Mouse (Mus musculus): ENCODE data around the gene Nkapd1.
A peak's percentile ranks its signal among the peaks of the same experiment; 100 is the strongest.
"Not testable (repeated sequence)": the region's sequence is repeated elsewhere in the genome, so short reads cannot be mapped to it uniquely, and the experiment has no call there.

Gene Nkapd1

DNA sequence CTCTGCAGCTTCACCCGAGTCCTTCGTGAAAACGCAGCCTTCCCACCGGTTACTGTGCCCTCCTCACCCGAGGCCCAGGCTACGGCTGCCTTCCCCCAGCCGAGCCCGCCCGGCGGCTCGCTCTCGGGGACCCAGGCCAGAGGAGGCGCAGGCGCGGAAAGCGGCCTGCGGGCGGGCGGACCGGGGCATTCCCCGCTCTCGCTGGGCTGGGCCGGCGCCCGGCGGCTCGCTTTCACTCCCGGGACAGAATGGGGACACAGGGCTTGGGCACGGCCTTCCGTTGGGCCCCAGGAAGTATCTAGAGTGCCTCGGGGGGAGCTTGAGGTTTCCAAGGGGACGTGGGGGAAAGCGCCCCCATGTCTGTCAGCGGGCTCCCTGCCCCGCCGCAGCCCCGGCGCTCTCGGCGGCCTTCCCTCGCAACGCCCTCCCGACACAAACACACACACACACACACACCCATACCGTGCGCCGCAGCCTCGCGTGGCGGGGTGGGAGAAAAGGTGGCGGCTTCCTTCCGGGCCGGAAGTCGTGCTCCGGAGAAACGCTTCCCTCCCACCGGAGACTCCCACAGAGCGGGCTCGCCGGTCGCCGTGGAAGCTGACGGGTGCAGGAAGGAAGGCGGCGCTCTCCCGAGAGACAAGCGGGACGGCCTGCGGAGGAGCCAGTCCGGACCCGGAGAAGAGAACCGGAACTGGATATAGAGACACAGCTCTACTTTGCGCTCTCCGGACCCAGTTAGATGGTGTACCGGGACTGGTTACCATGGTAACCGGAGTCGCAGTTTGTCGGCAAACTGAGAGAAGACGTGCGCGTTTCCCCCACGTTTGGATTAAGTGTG lies at the start of gene Nkapd1, which contains the start of gene Pih1d2:
Gene Nkapd1 (minus strand): TSS at position 699 of the 838 bp plus-strand sequence.
Gene Pih1d2 (plus strand): TSS at position 556 of the 838 bp plus-strand sequence.
- peak; percentile 86 for DNase-seq (ENCODE audit: low spot score)

DNA sequence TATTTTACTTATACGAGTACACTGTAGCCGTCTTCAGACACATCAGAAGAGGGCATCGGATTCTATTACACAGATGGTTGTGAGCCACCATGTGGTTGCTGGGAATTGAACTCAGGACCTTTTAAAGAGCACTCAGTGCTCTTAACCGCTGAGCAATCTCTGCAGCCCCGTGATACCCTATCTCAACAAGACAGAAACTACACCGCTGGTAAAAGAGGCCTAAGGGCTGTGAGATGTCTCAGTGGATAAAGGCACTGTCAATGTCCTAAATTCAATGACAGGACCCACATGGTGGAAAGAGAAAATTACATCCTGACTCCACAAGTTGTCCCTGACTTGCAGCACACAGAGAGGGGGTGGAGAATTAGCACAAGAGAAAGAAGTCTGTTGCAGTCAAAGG lies 49.2 kb upstream of the Nkapd1 start:
- DNase-seq (ENCODE audit: low spot score): no peak

DNA sequence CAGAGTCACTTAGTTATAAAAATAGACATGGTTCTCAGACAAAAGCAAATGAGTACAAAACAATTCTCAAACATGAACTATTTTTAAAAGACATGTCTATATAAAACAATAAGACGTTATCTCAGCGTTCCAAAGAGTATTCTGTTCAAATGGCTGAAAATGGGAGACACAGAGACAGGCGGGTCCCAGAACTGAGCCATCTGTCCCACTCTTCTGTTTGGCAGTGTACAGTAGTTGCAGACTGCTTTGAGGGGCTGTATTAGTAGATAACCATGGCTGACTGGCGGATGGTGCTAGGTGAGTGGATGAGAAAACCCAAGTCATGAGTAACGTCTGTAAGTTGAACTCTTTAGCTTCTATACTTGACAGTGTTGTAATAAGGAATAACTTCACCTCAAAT lies 47.6 kb upstream of the Nkapd1 start:
- no peak for DNase-seq (ENCODE audit: low spot score)

DNA sequence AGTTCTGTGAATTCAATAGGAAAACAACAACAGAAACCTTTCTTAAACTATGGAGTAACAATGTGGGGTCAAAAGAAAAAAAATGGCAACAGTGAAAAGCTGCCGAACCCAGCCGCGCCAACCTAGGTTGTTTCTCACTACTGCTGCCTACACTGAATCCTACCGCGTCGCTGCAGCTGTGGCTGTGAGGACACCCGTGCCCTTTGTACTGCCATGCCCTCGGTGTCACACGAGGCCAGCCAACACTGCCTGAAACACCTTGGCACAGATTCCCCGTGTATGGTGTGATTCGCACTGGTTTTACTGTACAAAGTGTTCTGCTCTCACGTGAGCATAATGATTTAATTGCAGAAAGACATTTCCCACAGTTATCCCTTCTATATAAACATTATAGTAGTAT lies 43.2 kb upstream of the Nkapd1 start:
- DNase-seq (ENCODE audit: low spot score): no peak

DNA sequence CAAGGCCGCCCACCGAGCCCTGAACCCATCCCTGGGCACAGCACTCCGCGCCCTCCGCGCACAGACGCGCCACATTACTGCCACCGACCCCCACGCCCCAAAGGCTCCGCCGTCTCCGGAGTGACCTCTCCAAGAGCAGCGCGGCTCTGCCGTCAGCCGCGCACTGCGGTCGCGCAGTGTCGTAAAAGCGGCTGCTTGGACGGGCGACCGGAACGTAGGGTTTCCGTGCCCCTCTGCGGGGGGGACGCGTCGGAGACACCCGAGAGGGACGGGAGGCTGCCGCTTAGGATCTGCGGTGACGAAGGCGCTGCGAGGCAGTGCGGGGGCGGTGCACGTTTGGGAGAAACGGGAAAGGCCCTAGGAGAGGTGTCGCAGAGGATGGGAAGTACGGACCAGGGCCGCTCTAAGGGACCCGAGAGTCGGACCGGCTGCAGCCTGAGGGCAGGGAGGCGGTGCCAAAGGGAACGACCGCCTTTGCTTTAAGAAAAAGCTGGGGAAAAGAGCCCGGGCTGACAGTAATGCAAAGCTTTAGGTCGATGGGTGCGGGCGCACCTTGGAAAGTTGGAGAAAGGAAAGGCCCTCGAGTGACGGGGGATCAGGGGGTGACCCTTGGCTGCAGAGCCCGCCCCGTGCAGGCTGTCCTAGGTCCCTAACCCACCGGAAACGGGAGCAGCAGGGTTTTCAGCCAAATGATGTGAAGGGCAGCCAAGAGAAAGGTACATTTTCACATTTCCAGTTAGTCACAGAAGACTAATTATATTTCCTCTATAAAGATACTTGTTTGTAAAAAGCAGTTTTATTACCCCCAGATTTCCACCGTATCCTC lies 42.3 kb upstream of the Nkapd1 start, which contains the start of gene Dlat:
Gene Dlat (minus strand): TSS at position 389 of the 826 bp plus-strand sequence.
- DNase-seq (ENCODE audit: low spot score): peak; percentile 81

DNA sequence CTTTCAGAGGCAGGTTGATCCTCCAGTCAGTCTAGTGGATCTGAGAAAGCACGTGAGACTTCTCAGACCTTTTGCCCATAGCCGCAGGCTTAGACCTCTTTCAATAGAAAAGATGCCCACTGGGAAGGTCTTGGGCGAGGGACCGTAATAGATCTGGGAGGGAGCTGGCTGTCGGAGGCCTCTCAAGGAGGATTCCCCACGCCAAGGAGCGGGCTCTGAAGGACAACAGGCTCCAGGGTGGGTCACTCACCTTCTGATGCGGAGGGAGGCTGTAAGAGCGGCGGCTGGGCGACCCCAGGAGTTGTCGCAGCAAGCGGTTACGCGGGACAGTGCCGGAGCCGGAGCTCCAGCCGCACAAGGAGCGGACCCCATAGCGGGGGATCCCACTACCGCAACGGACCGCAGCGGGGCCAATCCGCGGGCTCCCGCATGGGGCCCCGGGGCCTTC lies 41.7 kb upstream of the Nkapd1 start:
- DNase-seq (ENCODE audit: low spot score): peak; percentile 11

DNA sequence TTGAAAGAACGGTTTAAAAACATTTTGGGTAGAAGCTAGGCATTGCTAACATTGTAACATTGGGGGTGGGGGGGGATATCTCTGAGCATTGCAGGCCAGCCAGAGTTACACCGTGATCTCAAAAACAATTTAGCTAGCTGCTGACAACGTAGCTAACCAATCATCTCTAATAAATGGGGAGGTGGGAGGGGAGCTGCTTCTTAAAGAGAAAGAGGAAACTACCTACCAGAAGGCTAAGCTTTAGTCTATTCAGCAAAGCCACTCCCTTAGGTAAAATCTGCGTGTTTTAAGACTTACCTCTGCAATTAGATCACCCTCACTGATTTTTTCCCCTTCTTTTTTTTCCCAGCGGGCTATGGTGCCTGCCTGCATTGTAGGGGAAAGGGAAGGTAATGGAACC lies 41.1 kb upstream of the Nkapd1 start:
- no peak for DNase-seq (ENCODE audit: low spot score)

DNA sequence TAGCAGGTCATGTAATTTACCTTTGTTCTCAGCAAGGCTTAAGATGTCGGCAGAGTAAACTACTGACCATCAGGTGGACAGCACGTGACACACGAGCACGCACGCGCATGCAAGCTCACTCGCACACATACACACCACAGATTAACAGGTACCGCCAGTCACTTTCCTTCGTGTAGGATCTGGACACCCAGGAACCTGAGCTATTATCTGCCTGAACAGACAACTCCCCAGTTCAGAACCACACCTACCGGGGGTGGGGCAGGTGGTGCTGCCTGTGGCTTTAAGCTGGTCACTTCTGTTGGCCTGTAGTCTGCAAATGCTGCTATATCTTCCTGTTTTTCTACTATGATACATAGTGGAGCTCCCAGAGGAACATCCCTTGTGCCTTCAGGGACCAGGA lies 33.2 kb upstream of the Nkapd1 start:
- DNase-seq (ENCODE audit: low spot score): no peak

DNA sequence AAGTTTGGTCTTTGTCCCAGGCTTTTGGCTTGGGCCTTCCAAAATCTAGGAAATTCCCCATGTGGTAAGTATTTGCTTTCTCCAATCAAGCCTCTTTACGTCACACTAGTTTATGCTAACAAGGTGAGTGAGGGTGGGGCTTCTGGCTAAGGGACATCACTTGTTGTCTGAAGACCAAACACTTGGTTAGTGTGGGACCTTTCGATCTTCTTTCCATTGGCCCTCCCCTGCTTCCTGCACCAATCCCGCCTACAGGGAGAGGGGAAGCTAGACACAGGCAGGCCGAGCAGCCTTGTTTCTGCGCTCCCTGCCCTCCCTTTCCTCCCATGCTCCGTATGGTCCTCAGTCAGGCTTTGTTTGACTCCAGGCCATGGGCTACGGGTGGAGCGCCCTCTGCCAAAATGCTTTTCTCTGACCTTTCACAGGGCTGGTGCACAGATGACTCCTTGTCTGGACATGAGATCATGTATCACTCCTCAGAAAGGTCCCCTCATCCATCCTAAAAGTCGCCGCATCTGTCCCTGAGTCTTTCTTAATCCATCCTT lies 29.6 kb upstream of the Nkapd1 start:
- DNase-seq (ENCODE audit: low spot score): no peak

DNA sequence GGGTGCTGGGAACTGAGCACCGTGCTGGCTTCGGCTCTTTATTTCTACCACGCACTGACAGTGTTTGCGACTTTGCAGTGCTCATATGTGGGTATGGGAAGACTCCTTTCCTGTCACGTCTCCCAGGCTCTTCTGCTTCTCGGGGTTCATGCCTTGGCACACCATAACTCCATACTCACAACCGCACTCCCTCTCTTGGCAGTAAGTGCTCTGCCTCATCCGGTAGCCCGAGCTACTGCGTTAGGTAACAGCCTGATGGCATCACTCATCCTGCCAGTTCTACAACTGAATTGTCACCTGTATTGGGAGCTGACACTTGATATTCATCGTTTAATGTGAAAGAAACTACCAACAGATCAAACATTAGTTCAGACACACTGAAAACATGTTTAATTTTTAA lies 17.0 kb upstream of the Nkapd1 start:
- no peak for DNase-seq (ENCODE audit: low spot score)

DNA sequence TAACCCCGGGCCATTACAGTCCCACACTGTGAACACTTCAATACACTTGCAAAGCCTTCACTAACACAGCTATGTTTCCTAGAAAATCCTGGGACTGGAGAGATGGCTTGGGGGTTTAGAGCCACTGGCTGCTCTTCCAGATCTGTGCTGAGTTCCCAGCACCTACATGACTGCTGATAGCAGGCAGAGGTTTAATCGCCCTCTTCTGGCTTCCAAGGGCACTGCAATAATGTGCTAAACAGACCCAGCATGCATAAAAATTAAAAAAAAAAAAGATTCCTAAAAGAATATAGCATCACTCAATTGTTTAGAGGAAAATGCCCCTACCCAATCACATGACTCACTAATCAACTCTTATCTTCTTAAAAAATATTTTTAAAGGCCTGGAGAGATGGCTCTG lies 15.8 kb upstream of the Nkapd1 start:
- no peak for DNase-seq (ENCODE audit: low spot score)

DNA sequence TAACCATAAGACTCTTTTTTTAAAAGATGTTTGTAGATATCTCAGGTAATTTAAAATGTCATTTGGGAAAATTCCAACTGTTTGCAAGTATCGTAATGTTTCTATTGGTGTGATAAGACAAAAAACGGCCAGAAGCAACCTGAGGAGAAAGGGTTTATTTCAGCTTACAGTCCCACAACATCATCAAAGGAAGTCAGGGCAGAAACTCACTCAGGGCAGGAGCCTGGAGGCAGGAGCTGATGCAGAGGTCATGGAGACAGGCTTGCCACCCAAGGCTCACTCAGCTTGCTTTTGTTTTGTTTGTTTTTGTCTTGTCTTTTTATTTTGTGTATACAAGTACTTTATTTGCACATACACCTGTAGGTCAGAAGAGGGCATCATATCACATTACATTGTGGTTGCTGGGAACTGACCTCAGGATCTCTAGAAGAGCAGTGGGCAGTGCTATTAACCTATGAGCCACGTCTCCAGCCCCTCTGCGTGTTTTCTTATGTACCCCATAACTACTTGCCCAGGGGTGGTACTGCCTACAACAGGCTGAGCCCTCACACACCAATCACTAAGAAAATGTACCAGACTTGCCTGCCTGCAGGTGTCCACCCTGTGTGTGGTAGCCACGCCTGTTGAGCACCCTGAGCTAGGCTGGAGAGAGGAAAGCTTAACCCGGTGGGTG lies 14.9 kb upstream of the Nkapd1 start:
- no peak for DNase-seq (ENCODE audit: low spot score)

DNA sequence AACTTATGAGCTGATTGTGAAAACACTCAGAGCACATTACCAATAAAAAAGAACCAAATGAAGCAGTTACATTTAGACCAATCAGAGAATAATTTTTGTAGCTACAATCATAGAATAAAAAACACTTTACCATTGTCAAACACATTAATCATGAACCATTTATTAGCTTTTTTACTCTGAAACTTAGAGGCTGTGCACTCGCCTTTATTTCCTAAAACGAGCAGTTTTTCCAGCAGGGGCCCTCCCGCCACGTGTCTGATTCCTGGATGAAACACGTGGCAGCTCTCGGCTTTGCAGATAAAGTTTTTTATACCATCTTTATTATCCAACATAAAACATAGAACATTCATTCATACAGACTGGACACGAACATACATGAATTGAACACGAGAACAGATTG lies 13.6 kb upstream of the Nkapd1 start:
- not testable (repeated sequence) for DNase-seq (ENCODE audit: low spot score)

DNA sequence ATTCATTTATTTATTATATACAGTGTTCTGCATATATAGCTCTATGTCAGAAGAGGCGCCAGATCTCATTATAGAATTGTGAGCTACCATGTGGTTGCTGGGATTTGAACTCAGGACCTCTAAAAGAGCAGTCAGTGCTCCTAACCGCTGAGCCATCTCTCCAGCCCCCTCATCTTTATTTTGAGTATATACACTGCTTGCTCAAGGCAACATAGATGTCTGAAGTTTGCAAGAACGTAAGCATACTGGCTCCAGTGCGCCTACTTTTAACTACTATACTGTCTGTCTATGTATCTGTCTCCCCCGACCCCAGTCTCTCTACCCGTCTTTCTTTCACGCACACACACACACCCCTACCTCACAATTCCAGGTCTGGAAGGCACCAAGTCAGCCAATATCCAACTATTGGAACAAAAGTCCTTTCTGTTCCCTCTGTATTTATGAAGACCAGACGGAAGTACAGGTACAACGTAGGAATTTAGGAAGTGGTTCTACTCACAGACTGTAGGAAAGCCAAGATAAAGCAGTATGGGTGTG lies 598 bp upstream of the Nkapd1 start:
- DNase-seq (ENCODE audit: low spot score): no peak

DNA sequence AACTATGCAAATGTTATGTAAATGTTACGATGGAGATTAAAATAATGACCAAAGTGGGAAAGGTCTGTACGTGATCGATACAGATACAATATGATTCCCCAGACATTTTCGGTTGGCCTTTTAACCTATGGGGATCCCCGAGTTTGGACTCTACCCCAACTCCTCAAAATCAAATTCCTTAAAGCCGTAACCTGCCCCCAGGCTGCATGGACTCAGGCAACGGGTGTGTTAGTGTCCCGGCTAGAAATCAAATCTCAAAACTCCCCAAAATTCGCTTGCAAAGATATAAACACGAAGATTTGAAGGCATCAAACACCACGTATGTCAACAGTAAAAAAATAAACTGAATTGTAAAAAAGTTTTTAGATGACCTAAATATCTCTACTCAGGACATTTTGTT lies 1.1 kb downstream of the Nkapd1 start:
- no peak for DNase-seq (ENCODE audit: low spot score)

DNA sequence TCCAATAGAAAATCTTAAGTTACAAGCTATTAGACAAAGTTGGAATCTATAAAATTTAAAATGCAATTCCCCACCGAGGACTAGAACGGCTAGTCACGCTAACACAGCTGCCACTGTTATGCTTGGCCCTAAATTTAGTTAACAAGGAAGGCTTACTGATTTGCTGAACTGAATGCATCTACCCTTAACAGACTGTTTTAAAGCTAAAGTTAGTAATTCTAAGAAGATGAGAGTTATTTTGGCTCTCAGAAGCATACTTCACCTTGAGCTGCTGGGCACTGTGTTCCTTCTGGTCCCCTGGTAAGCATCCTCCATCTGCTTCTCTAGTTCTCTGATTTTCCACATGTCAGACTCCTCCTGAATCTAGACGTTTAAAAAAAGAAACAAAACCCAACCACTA lies 5.1 kb downstream of the Nkapd1 start:
- DNase-seq (ENCODE audit: low spot score): no peak

DNA sequence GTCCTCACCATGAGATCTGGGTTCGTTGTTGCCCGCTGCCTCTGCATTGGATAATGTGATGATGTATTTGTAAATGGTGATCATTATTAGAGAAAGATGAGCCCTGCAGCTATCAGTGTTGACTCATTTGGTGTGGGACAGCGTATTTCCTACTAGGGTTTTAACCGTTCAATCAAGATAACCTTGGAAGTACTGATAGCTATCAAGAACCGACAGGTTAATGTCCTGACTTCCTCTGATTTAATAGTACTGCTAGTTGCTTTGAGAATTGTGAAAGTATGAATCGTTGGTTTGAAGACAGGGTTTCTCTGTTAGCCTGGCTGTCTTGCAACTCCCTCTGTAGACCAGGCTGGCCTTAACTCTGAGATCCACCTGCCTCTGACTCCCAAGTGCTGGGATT lies 12.9 kb downstream of the Nkapd1 start:
- no peak for DNase-seq (ENCODE audit: low spot score)

DNA sequence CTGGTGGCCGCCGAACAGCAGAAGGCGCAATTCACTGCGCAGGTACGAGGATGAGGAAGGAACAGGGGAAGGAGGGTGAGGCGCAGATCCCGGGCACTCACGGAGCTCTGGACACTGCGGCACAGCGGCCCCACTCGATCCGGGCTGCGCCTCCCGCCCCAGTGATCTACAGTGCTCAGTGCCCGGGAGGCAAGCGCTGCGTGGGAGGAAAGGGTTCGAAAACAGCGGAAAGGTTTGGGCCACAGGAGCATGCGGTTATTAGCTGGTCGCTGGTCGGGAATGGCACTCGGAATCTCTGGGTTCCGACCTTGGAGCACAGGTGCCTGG lies 13.3 kb downstream of the Nkapd1 start:
- no peak for DNase-seq (ENCODE audit: low spot score)

DNA sequence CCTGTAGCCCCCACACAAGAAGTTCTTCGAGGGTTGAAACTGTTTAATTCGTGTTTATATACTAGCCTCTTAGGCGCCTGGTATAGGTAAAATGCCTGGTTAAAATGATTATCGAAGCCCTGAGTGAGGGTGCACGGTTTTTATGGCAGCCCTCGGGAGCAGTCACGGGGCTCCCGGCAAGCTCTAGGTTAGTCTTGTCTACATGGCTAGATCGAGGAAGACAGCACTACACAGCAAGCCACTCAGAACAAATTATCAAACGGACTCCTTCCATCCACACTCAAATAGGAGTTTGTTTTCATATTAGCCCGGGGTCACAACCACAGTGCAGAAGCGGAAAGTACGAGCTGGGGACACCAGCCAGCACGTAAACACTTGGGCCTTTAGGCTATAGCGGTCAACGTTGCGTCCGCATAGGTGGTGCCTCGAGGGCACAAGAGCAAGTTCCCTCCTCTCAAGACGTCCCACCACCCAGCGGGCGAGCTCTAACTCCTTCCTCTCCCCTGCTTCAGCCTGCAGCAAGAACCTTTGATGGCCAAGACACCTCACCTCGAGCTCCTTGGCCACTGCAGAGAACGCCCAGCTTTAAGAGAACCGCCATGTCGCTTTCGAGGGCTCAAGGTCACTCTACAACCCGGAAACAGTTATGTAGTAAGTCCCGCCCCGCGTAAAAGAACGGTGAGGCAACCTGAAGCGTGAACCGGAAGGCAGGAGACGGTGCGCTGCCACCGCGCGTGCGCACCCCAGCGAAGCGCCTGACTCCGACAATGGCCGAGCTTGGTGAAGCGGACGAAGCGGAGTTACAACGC lies 13.9 kb downstream of the Nkapd1 start, which contains the start of the genes Sdhd and Timm8b:
Gene Sdhd (minus strand): TSS at position 624 of the 809 bp plus-strand sequence.
Gene Timm8b (plus strand): TSS at position 722 of the 809 bp plus-strand sequence.
- DNase-seq (ENCODE audit: low spot score): peak; percentile 93

DNA sequence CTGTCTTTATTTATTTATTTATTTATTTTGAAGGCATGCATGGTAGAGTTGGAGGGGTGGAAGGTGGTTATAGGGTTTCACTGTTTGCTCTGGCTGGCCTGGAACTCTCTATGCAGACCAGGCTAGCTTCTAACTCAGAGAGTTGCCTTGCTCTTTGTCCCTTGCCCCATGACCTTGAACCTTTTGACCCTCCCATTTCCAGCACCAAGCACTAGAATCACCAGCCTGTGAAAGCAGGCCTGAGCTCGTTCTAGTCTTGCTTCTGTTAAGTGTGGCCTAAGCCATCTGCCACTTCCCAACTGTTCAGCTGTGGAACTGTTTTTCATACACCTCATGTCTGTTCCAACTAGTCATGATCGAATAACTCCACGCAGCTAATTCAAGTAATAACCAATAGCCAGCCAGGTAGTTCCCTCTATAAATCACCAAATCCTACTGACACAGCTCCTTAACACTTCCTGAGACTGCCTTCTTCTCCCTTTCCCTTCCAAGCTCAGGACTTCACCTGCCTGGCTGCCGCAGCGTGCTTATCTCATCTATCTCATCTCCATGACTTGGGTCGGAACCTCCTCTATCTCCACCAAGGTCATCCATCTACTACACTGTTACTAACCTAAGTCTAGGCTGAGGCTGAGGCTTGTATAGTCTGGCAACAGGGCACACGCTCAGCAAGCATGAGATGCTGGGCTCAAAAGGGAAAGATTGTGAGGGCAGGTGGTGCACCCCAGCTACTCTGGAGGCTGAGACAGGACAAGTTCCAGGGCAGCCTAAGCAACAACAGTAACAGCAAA lies 15.0 kb downstream of the Nkapd1 start:
- DNase-seq (ENCODE audit: low spot score): no peak
